Mouse (Mus musculus): Measurements from ENCODE around the gene Baz1b.

DNA sequence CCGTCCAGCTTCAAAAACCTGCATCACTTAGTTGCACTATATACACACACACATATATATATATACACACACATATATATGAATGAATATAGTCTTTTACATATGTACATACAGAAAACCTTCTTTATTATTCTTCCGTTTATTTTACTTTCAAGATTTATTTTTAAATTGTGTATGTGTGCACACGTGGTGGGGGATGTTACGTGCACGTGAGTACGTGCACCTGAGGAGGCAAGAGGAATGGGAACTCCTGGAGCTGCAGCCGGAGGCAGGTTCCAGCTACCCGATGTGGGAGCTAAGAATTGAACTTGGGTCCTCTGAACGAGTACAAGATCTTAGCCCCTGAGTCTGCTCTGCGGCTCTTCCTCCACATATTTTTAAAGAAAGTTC is 838 bp upstream of the Baz1b start:
- TF ChIP-seq CHD2 (IDR thresholded peaks at IDR 0.05; ENCODE audit: low read depth, low read length) (no peak), ZNF384 (IDR thresholded peaks at IDR 0.05; ENCODE audit: low read depth, low read length) (no peak)

Data from ES-E14 (cell line).